Mouse (Mus musculus) lung, adult 2 months (tissue): ENCODE measurements around the gene Dhx57. TPM values are rescaled to one million over a fixed set of nuclear protein-coding genes. Genes with fewer than 3 reads are reported as not detected.

Experiments used
- DNase-seq: peaks from one replicate; pipeline ENCODE4 v3.0.0; 2022
- H3K4me1 ChIP-seq: fragments of 200-500 bp; 2 replicates; pipeline ENCODE4 v1.6.1; 2011; ENCODE audit warnings: low read length; ENCODE audit not compliant: control insufficient read depth, insufficient read depth
- H3K4me3 ChIP-seq: fragments of 200-500 bp; replicated peaks from 2 replicates; pipeline ENCODE3; 2011; ENCODE audit warnings: low read depth, mild to moderate bottlenecking, control low read depth, low read length; ENCODE audit errors: extremely low read depth
- CTCF ChIP-seq: fragments of 200-500 bp; IDR thresholded peaks from 2 replicates; pipeline ENCODE4 v1.5.1; 2011; ENCODE audit warnings: mild to moderate bottlenecking, low read length, control low read depth; ENCODE audit not compliant: insufficient read depth
- POLR2A ChIP-seq: fragments of 200-500 bp; IDR thresholded peaks from 2 replicates; pipeline ENCODE4 v1.6.1; 2011; ENCODE audit warnings: low read depth, mild to moderate bottlenecking, control low read depth, low read length, borderline replicate concordance; ENCODE audit errors: extremely low read depth
- WGBS: fragments of 180-500 bp; shearing (Covaris S2); methylation state at CpG from one replicate; pipeline ENCODE4 v1.1.7; 2018; 5-methylcytosine and 5-hydroxymethylcytosine counted together
- polyA plus RNA-seq: library from polyadenylated mRNA; depleted of rRNA; stranded (reverse); fragments of >200 nt; gene quantifications from 2 replicates; pipeline ENCODE4 v1.2.3, GENCODE M21; 2012; rRNA removed

Dhx57 gene
- polyA plus RNA-seq, 1 experiment = 10.2 TPM

GRCm38 (mm10) chr17:80206671-80207581 lies 83.3 kb downstream of the Dhx57 start, which contains the start of the genes Srsf7 and Ttc39d:
TSS of gene Srsf7 (minus strand) at chr17:80207307.
TSS of gene Ttc39d (plus strand) at chr17:80207460.
- TF ChIP-seq CTCF = no peak
- peak; percentile 100 for TF ChIP-seq POLR2A
- under 1% methylated on average over 95 of the region's 95 CpGs for WGBS
- peak; percentile 99 for DNase-seq
- peaks cover 9% of the 10 kb centered on the region for H3K4me1 ChIP-seq
- peak within 1 kb of the TSS; percentile 98 for H3K4me3 ChIP-seq

GRCm38 (mm10) chr17:80206301-80206670 lies 84.0 kb downstream of the Dhx57 start:
- peaks cover 9% of the 10 kb centered on the region for H3K4me1 ChIP-seq
- DNase-seq = no peak
- WGBS = under 1% methylated on average over 36 of the region's 36 CpGs
- no peak for TF ChIP-seq POLR2A
- no peak for TF ChIP-seq CTCF
- peak overlapping the region; percentile 98 for H3K4me3 ChIP-seq

- no peak for DNase-seq
- 9% methylated on average over 5 of the region's 5 CpGs for WGBS
- Histone ChIP-seq H3K4me1 (peaks cover 9% of the 10 kb centered on the region), H3K4me3 (peak overlapping the region; percentile 98)
- TF ChIP-seq CTCF (no peak), POLR2A (no peak)
Measured at GRCm38 (mm10) chr17:80205657-80206056, 84.6 kb downstream of the Dhx57 start.

GRCm38 (mm10) chr17:80199160-80199778 lies 91.0 kb downstream of the Dhx57 start:
- no peak for DNase-seq
- 90% methylated on average over 3 of the region's 3 CpGs for WGBS
- Histone ChIP-seq H3K4me1 (no peaks in the 10 kb centered on the region), H3K4me3 (no peak overlapping the region)
- TF ChIP-seq CTCF (no peak), POLR2A (no peak)

GRCm38 (mm10) chr17:80193075-80193474 lies 97.2 kb downstream of the Dhx57 start:
- no peaks in the 10 kb centered on the region for H3K4me1 ChIP-seq
- 53% methylated on average over 5 of the region's 5 CpGs for whole genome bisulfite sequencing
- TF ChIP-seq CTCF = no peak
- H3K4me3 ChIP-seq = no peak overlapping the region
- no peak for DNase-seq

Other genes starting within 250 kb of the Dhx57 start
- 18.2 and 18.5 TPM in 2 replicates for gene Hnrnpll, start 228.1 kb downstream of the Dhx57 start, polyA plus RNA-seq
- 3.8 and 7.6 TPM in 2 replicates for gene Galm, start 163.0 kb downstream of the Dhx57 start, polyA plus RNA-seq
- 31.5 and 46.7 TPM in 2 replicates for gene Srsf7, start 83.2 kb downstream of the Dhx57 start, polyA plus RNA-seq
- 0.06 TPM in 1 of 2 replicates, not detected in the other for gene Ttc39d, start 83.0 kb downstream of the Dhx57 start, polyA plus RNA-seq
- 0.79 and 1.6 TPM in 2 replicates for gene Gemin6, start 66.0 kb downstream of the Dhx57 start, polyA plus RNA-seq
- 4.2 and 7.5 TPM in 2 replicates for gene Morn2, start 273 bp downstream of the Dhx57 start, polyA plus RNA-seq
- gene Arhgef33, start 16.9 kb upstream of the Dhx57 start, polyA plus RNA-seq = 0.21 and 0.40 TPM in 2 replicates
- 0.79 TPM in 1 of 2 replicates, not detected in the other for gene Gm10190, start 83.1 kb upstream of the Dhx57 start, polyA plus RNA-seq
- gene Sos1, start 190.0 kb upstream of the Dhx57 start, polyA plus RNA-seq = 2.5 and 2.9 TPM in 2 replicates